Mouse (Mus musculus) kidney, embryonic 16.5 days (tissue): ENCODE measurements around the gene Ndufs5. TPM values are rescaled to one million over a fixed set of nuclear protein-coding genes. Genes with fewer than 3 reads are reported as not detected.
A peak's percentile ranks its signal among the peaks of the same experiment; 100 is the strongest.

ENCODE experiments used
- ATAC-seq: fragments of 200-750 bp; cut with Nextera tagmentation; 2 replicates; pipeline ENCODE4 v1.8.0; 2017; ENCODE audit warnings: moderate TSS enrichment; ENCODE audit not compliant: low FRiP score, low TSS enrichment
- H3K27ac ChIP-seq: fragments of 300-500 bp; sonication (generic); 2 replicates; pipeline ENCODE4 v1.5.1; 2014; ENCODE audit warnings: low read length
- H3K27me3 ChIP-seq: fragments of 300-500 bp; sonication (generic); 2 replicates; pipeline ENCODE4 v1.6.1; 2014; ENCODE audit warnings: low read length, control low read depth, mixed read lengths; ENCODE audit not compliant: insufficient read depth
- H3K36me3 ChIP-seq: fragments of 300-500 bp; sonication (generic); 2 replicates; pipeline ENCODE4 v1.6.1; 2014; ENCODE audit warnings: low read length, control low read depth, mixed read lengths; ENCODE audit not compliant: insufficient read depth
- H3K4me1 ChIP-seq: fragments of 300-500 bp; sonication (generic); 2 replicates; pipeline ENCODE4 v1.6.1; 2014; ENCODE audit warnings: low read length, control low read depth, mixed read lengths; ENCODE audit not compliant: insufficient read depth
- H3K4me2 ChIP-seq: fragments of 300-500 bp; sonication (generic); replicated peaks from 2 replicates; pipeline ENCODE4 v1.6.1; 2014; ENCODE audit warnings: low read depth, low read length
- H3K4me3 ChIP-seq: fragments of 300-500 bp; sonication (generic); 2 replicates; pipeline ENCODE4 v1.5.1; 2014; ENCODE audit warnings: mild to moderate bottlenecking, low read length
- H3K9ac ChIP-seq: fragments of 300-500 bp; sonication (generic); replicated peaks from 2 replicates; pipeline ENCODE4 v1.6.1; 2014; ENCODE audit warnings: low read length
- H3K9me3 ChIP-seq: fragments of 300-500 bp; sonication (generic); 2 replicates; pipeline ENCODE4 v1.6.1; 2016; ENCODE audit warnings: low read length, control low read depth
- WGBS: fragments of 180-500 bp; shearing (Covaris S2); extraction: QIAGEN DNeasy Blood & Tissue Kit; methylation state at CpG from one replicate; pipeline ENCODE4 v1.1.7; 2014; 5-methylcytosine and 5-hydroxymethylcytosine counted together
- polyA plus RNA-seq: library from polyadenylated mRNA; unstranded; fragments of >200 nt; fragmentation: Nextera tagmentation; extraction: Ambion mirVana; gene quantifications from 2 replicates; pipeline ENCODE4 v1.2.1, GENCODE M21; 2015

Ndufs5 gene
- polyA plus RNA-seq, 1 experiment from 2014 or later = 298 TPM

DNA sequence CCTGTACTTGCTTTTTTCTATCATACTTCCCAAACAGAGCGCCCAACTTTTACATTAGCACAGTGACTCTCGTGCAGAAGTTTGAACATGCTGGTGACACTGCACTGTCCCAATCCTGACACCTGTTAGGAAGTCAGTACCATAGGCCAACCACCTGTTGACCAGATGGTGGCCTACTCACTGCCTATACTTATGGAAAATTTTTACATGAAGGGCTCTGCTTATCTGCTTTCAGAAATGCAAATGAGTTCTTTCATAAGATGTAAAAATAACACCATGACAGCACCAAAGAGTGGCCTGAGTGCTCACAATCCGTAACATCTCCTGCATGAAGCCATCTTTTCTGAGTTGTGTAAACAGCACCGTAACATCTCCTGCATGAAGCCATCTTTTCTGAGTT lies 20.7 kb upstream of the Ndufs5 start:
- no peak for ATAC-seq
- Histone ChIP-seq H3K9ac (no peak overlapping the region), H3K4me2 (no peak overlapping the region), H3K4me3 (no peak overlapping the region), H3K36me3 (peaks cover 51% of the 10 kb centered on the region), H3K27ac (no peak overlapping the region), H3K9me3 (no peaks in the 10 kb centered on the region), H3K27me3 (no peaks in the 10 kb centered on the region), H3K4me1 (no peaks in the 10 kb centered on the region)
- 89% methylated on average over 4 of the region's 4 CpGs for WGBS

DNA sequence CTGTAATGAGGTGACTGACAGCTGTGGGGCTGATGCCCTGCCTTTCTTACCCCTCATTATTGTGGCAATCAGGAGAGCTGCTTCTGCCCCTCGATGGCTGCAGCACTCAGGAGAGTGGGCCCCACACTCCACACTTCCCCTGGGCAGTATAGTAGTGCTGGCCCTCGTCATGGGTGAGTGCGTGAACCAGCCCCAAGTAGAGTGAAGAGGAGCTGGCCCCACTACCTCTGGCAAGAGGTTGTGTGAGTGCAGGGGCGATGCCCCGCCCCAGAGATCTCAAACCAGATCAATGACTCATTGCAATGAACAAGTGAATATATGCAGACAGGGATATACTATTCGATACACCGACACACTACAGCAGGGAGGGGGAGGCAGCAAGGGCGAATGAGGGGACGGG lies 15.5 kb upstream of the Ndufs5 start:
- no peaks in the 10 kb centered on the region for H3K9me3 ChIP-seq
- ATAC-seq = peak; percentile 63; the same call in 1 of the 2 replicates
- WGBS = 84% methylated on average over 9 of the region's 9 CpGs
- no peak overlapping the region for H3K4me2 ChIP-seq
- no peak overlapping the region for H3K9ac ChIP-seq
- H3K27ac ChIP-seq = no peak overlapping the region
- no peaks in the 10 kb centered on the region for H3K27me3 ChIP-seq
- H3K4me1 ChIP-seq = no peaks in the 10 kb centered on the region
- peaks cover 30% of the 10 kb centered on the region for H3K36me3 ChIP-seq
- H3K4me3 ChIP-seq = no peak overlapping the region

DNA sequence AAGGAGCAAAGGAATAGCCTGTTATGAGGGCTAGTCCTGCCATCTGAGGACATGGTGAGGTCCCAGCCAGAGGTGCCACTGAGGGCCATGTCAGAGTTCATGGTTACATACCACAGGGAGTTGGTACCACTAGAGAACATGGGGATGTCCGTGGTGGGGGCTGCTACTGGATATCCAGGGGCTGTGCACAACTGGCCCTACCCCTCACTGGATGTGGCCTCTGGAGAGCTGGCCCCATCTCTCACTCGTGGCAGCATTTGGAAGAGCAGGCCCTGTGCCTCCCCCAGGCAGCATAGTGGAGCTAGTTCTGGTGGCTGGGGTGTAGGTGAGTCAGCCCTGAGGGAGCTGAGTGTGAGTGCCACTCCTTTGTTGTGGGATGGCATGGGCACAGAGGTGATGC lies 14.9 kb upstream of the Ndufs5 start:
- no peak overlapping the region for H3K27ac ChIP-seq
- H3K9ac ChIP-seq = no peak overlapping the region
- no peaks in the 10 kb centered on the region for H3K27me3 ChIP-seq
- H3K36me3 ChIP-seq = peaks cover 25% of the 10 kb centered on the region
- no peak overlapping the region for H3K4me2 ChIP-seq
- no peak overlapping the region for H3K4me3 ChIP-seq
- WGBS = 95% methylated on average over 2 of the region's 2 CpGs
- no peaks in the 10 kb centered on the region for H3K9me3 ChIP-seq
- no peaks in the 10 kb centered on the region for H3K4me1 ChIP-seq
- peak; percentile 46; the same call in 1 of the 2 replicates for ATAC-seq

GRCm38 (mm10) chr4:123732163-123732910 lies 14.3 kb upstream of the Ndufs5 start:
- 0 out of 2 replicates have a peak, but pooled peaks have one; percentile 9 for ATAC-seq
- H3K27me3 ChIP-seq = no peaks in the 10 kb centered on the region
- H3K9ac ChIP-seq = no peak overlapping the region
- H3K4me2 ChIP-seq = no peak overlapping the region
- WGBS = 92% methylated on average over 4 of the region's 4 CpGs
- H3K36me3 ChIP-seq = peaks cover 21% of the 10 kb centered on the region
- H3K4me3 ChIP-seq = no peak overlapping the region
- no peaks in the 10 kb centered on the region for H3K9me3 ChIP-seq
- H3K4me1 ChIP-seq = no peaks in the 10 kb centered on the region
- H3K27ac ChIP-seq = no peak overlapping the region

GRCm38 (mm10) chr4:123721761-123722160 lies 3.8 kb upstream of the Ndufs5 start:
- Histone ChIP-seq H3K9me3 (no peaks in the 10 kb centered on the region), H3K4me1 (peaks cover 6% of the 10 kb centered on the region), H3K27me3 (no peaks in the 10 kb centered on the region), H3K9ac (no peak overlapping the region), H3K4me3 (no peak overlapping the region), H3K36me3 (no peaks in the 10 kb centered on the region), H3K27ac (no peak overlapping the region), H3K4me2 (no peak overlapping the region)
- no peak for ATAC-seq
- WGBS = 91% methylated on average over 4 of the region's 4 CpGs

GRCm38 (mm10) chr4:123718434-123718780 lies 405 bp upstream of the Ndufs5 start:
- WGBS = 16% methylated on average over 7 of the region's 7 CpGs
- peak overlapping the region; percentile 80 for H3K4me2 ChIP-seq
- H3K9me3 ChIP-seq = no peaks in the 10 kb centered on the region
- H3K4me3 ChIP-seq = peak overlapping the region; percentile 88
- peaks cover 19% of the 10 kb centered on the region for H3K36me3 ChIP-seq
- no peaks in the 10 kb centered on the region for H3K27me3 ChIP-seq
- peak overlapping the region; percentile 87 for H3K9ac ChIP-seq
- ATAC-seq = peak; percentile 50; the same call in 1 of the 2 replicates
- H3K4me1 ChIP-seq = peaks cover 6% of the 10 kb centered on the region
- H3K27ac ChIP-seq = peak overlapping the region; percentile 46; the same call in 1 of the 2 replicates

DNA sequence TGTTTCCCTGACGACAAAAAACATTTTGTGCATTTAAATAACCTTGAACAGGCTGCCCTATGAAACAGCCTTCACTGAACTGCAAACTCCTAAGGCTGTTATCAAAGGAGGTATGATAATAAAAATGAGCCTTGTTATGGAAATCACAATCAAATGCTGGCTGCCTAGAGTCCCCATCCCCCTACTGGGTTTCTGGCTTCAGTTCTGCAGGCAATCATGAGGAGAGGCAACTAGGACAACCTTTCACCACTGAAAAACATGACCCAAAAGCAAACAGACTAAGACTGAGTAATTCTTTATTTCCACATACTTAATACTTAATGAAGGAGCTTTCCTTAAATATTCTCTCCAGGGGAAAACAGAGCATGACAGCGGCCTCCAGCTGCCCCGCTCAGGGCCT lies 5.6 kb downstream of the Ndufs5 start:
- no peak overlapping the region for H3K4me3 ChIP-seq
- no peak overlapping the region for H3K27ac ChIP-seq
- H3K9ac ChIP-seq = no peak overlapping the region
- WGBS = 96% methylated on average over 1 of the region's 3 CpGs
- peaks cover 26% of the 10 kb centered on the region for H3K36me3 ChIP-seq
- no peaks in the 10 kb centered on the region for H3K27me3 ChIP-seq
- no peaks in the 10 kb centered on the region for H3K9me3 ChIP-seq
- no peak overlapping the region for H3K4me2 ChIP-seq
- ATAC-seq = no peak
- peaks cover 4% of the 10 kb centered on the region for H3K4me1 ChIP-seq

GRCm38 (mm10) chr4:123707340-123707739 lies 10.7 kb downstream of the Ndufs5 start:
- Histone ChIP-seq H3K27ac (no peak overlapping the region), H3K4me3 (no peak overlapping the region), H3K4me1 (no peaks in the 10 kb centered on the region), H3K9me3 (no peaks in the 10 kb centered on the region), H3K4me2 (no peak overlapping the region), H3K9ac (no peak overlapping the region), H3K27me3 (no peaks in the 10 kb centered on the region), H3K36me3 (peaks cover 6% of the 10 kb centered on the region; the same call in 1 of the 2 replicates)
- no peak for ATAC-seq
- 97% methylated on average over 5 of the region's 5 CpGs for WGBS

DNA sequence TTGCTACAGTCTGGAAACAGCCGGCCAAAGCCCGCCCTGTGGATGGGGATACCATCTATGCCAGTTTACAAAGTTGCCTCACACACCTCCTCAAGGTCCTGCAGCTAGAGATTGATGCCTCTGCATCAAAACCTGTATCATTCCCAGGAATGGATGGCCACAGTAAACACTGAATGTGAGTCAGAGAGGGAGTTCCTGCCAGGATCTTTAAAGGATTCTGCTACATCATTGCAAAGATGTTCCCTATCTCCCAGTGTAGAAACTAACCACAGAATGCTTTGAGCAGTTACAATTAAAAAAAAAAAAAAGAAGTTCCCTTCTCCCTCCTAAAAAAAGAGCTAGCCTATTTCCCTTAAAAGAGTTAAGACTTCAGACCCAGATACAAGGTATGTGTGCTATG lies 12.7 kb downstream of the Ndufs5 start:
- ATAC-seq = no peak
- Histone ChIP-seq H3K27me3 (no peaks in the 10 kb centered on the region), H3K9ac (no peak overlapping the region), H3K4me1 (no peaks in the 10 kb centered on the region), H3K4me3 (no peak overlapping the region), H3K36me3 (no peaks in the 10 kb centered on the region), H3K4me2 (no peak overlapping the region), H3K27ac (no peak overlapping the region), H3K9me3 (no peaks in the 10 kb centered on the region)
- WGBS = 95% methylated on average over 2 of the region's 2 CpGs

- no peaks in the 10 kb centered on the region for H3K27me3 ChIP-seq
- no peaks in the 10 kb centered on the region for H3K9me3 ChIP-seq
- no peak overlapping the region for H3K9ac ChIP-seq
- H3K4me2 ChIP-seq = no peak overlapping the region
- ATAC-seq = peak; percentile 63
- 46% methylated on average over 12 of the region's 12 CpGs for WGBS
- H3K4me3 ChIP-seq = no peak overlapping the region
- no peaks in the 10 kb centered on the region for H3K4me1 ChIP-seq
- no peaks in the 10 kb centered on the region for H3K36me3 ChIP-seq
- no peak overlapping the region for H3K27ac ChIP-seq
These were observed 24.6 kb downstream of the Ndufs5 start for GRCm38 (mm10) chr4:123693384-123693783.
